Mouse (Mus musculus) small intestine, adult 2 months (tissue): ENCODE results near the gene Ahrr. TPM values are rescaled to one million over a fixed set of nuclear protein-coding genes. Genes with fewer than 3 reads are reported as not detected.

Experiments used
- H3K27ac ChIP-seq: fragments of 200-500 bp; 2 replicates; pipeline ENCODE4 v1.5.1; 2012; ENCODE audit warnings: low read depth, low read length, control low read depth, inconsistent platforms; ENCODE audit not compliant: insufficient read depth
- H3K27me3 ChIP-seq: fragments of 200-500 bp; 2 replicates; pipeline ENCODE4 v1.6.1; 2012; ENCODE audit warnings: mild to moderate bottlenecking, moderate library complexity, low read length, inconsistent platforms; ENCODE audit not compliant: control insufficient read depth, insufficient read depth
- H3K36me3 ChIP-seq: fragments of 200-500 bp; 2 replicates; pipeline ENCODE4 v1.6.1; 2012; ENCODE audit warnings: mild to moderate bottlenecking, low read length, control low read depth, inconsistent platforms; ENCODE audit not compliant: control insufficient read depth, insufficient read depth
- H3K4me1 ChIP-seq: fragments of 200-500 bp; 2 replicates; pipeline ENCODE4 v1.6.1; 2012; ENCODE audit warnings: low read length, inconsistent platforms, mixed read lengths; ENCODE audit not compliant: control insufficient read depth, insufficient read depth, insufficient read length
- H3K4me3 ChIP-seq: fragments of 200-500 bp; 2 replicates; pipeline ENCODE4 v1.5.1; 2012; ENCODE audit warnings: low read depth, mild to moderate bottlenecking, control low read depth, inconsistent platforms, low read length, moderate library complexity
- CTCF ChIP-seq: fragments of 200-500 bp; IDR thresholded peaks from 2 replicates; pipeline ENCODE4 v1.5.1; 2012; ENCODE audit warnings: low read depth, mild to moderate bottlenecking, control low read depth, inconsistent platforms, low read length, moderate library complexity, mixed read lengths; ENCODE audit not compliant: insufficient replicate concordance, insufficient read length; ENCODE audit errors: extremely low read depth
- POLR2A ChIP-seq: fragments of 200-500 bp; IDR thresholded peaks from 2 replicates; pipeline ENCODE4 v1.6.1; 2012; ENCODE audit warnings: low read depth, mild to moderate bottlenecking, control low read depth, inconsistent platforms, low read length, moderate library complexity
- WGBS: fragments of 180-500 bp; shearing (Covaris S2); methylation state at CpG from one replicate; pipeline ENCODE4 v1.1.7; 2018; 5-methylcytosine and 5-hydroxymethylcytosine counted together
- polyA plus RNA-seq: library from polyadenylated mRNA; depleted of rRNA; stranded (reverse); fragments of >200 nt; gene quantifications from 2 replicates; pipeline ENCODE4 v1.2.3, GENCODE M21; 2012; rRNA removed

Ahrr gene
- polyA plus RNA-seq, 1 experiment, result 1.6 TPM

DNA sequence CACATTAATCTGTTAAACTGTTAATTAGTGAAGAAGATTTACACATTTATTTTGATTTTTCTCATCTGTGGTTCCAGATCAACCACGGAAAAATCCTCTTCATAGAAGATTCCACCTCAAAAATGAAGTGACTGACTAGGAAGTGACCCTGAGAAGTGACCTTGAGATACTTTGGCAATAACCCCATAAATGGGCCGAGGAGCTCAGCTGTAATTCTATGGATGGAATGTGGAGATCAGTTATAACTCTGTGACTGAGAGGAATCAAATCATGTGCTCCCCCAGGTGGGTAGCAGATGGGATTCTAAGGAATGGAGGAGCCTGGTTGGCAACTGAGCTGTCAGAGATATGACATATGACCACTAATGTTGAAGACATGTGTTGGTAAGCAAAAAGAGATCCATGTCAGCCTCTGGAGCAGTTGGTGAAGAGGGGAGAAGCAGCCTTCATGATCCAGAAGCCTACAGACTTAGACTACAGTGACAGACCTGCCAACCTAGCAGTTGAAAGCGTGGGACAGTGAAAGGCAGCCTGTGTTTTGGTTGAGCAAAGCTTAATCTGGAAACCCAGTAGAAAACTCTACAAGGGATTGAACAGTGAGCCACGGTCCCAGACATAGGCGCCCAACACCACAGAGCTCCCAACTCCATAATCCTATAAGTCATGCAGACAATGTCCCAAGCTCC, 109.0 kb downstream of the Ahrr start:
- no peak overlapping the region for H3K4me3 ChIP-seq
- 85% methylated on average over 5 of the region's 5 CpGs for WGBS
- no peak overlapping the region for H3K27ac ChIP-seq
- H3K36me3 ChIP-seq, result peaks cover 50% of the 10 kb centered on the region
- TF ChIP-seq POLR2A (no peak), CTCF (no peak)
- H3K27me3 ChIP-seq, result no peaks in the 10 kb centered on the region
- no peaks in the 10 kb centered on the region for H3K4me1 ChIP-seq

DNA sequence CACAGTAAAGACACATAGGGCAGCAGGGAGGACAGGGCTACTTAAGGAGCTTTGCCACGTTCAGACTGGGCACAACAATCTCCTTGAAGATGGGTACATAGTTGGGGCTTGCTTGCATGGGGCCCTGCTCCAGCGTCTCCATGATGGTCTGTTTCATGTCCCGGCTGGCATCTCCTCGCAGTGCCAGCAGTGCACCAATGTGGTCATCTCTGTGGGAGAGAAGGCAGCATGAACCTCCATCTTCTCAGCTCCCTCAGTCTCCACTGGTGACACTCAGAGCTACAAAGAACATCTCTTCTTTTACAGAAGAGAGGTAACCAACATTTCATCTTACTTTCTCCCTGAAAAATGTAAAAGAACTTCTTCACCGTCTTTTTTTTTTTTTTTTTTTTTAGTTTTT, 120.1 kb downstream of the Ahrr start:
- Histone ChIP-seq H3K27me3 (no peaks in the 10 kb centered on the region), H3K27ac (no peak overlapping the region), H3K36me3 (peaks cover 59% of the 10 kb centered on the region), H3K4me1 (peaks cover 2% of the 10 kb centered on the region; the same call in 1 of the 2 replicates), H3K4me3 (no peak overlapping the region)
- TF ChIP-seq POLR2A, result no peak
- no peak for TF ChIP-seq CTCF
- WGBS, result 94% methylated on average over 5 of the region's 5 CpGs

DNA sequence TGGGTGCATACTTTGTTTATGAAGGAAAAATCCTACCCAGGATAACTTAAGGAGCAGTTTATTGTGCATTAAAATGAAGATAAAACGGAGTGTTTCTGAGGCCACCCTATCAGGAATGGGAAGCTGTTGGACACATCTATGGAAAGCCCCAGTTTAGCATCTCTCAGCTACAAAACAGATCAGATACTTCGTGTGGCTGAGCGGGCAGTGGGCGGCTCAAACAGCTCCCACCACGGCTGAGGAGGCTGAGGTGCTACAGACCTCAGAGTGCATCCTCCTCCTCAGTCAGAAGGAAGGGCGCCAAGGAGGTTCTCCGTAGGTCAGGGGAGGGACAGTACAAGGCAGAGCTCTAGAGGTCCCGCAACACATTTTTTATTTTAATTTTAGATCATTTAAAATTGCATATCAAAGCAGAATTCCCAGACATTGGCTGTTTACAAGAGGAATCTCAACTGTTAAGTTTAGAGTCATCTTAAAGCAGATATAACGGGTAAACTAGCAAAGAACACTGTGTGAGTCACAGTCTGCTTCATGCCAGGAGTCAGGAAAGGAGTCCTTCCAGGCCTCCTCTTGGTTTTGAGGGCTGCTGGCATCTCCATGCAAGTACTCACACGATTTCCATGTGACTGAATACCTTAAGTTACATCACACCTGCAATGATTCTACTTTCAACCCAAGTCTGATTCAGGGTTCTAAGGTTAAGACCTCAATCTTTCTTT, 122.5 kb downstream of the Ahrr start:
- H3K27me3 ChIP-seq, result no peaks in the 10 kb centered on the region

DNA sequence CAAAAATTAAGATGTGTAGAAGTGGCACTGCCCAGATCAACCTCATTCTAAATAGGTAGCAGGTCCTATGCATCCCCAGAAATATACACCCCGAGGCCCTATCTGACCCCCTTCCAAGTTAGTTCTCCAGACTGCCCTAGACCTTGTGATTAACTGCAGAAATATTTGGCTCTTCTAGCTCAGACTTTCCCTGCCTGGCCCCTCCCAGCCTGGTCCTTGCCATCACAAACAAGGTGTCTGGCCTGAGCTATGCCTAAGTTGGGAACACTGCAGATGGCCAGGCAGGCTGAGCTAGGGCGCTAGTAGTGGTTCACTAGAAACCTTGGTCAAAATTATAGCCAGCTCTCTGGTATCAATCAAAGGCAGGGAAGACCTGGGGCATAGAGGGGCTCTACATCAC, 124.6 kb downstream of the Ahrr start:
- peaks cover 9% of the 10 kb centered on the region for H3K4me1 ChIP-seq
- no peaks in the 10 kb centered on the region for H3K27me3 ChIP-seq
- no peak for TF ChIP-seq POLR2A
- TF ChIP-seq CTCF, result no peak
- WGBS, result 83% methylated on average over 2 of the region's 2 CpGs
- no peak overlapping the region for H3K4me3 ChIP-seq
- H3K27ac ChIP-seq, result no peak overlapping the region
- peaks cover 51% of the 10 kb centered on the region for H3K36me3 ChIP-seq

More for the DNA sequence above, 122.5 kb downstream of the Ahrr start:
- no peak overlapping the region for H3K27ac ChIP-seq
- 91% methylated on average over 10 of the region's 10 CpGs for whole genome bisulfite sequencing
- peaks cover 9% of the 10 kb centered on the region for H3K4me1 ChIP-seq
- peaks cover 56% of the 10 kb centered on the region for H3K36me3 ChIP-seq
- no peak overlapping the region for H3K4me3 ChIP-seq
- TF ChIP-seq CTCF (no peak), POLR2A (no peak)

DNA sequence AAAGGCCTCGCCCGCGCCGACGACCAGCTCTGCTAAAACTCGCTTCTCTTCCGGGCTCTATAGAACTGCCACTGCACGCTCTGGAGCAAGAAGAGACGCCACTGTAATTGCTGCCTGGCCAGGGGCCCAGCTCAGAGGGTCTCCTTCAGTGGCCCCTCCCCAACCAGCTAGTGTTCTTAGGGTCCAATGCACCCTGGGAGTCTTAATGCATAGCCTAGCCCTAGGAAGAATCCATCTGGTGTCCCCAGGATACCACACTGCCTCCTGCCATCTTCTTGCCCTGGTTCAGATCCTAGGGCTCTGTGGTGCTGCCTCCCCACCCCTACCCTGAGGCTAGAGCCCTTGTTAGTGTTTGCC, 125.1 kb downstream of the Ahrr start:
- no peaks in the 10 kb centered on the region for H3K27me3 ChIP-seq
- H3K4me1 ChIP-seq, result peaks cover 9% of the 10 kb centered on the region
- no peak for TF ChIP-seq POLR2A
- no peak for TF ChIP-seq CTCF
- no peak overlapping the region for H3K27ac ChIP-seq
- WGBS, result 3% methylated on average over 9 of the region's 9 CpGs
- H3K4me3 ChIP-seq, result peak overlapping the region; percentile 67
- H3K36me3 ChIP-seq, result peaks cover 52% of the 10 kb centered on the region

DNA sequence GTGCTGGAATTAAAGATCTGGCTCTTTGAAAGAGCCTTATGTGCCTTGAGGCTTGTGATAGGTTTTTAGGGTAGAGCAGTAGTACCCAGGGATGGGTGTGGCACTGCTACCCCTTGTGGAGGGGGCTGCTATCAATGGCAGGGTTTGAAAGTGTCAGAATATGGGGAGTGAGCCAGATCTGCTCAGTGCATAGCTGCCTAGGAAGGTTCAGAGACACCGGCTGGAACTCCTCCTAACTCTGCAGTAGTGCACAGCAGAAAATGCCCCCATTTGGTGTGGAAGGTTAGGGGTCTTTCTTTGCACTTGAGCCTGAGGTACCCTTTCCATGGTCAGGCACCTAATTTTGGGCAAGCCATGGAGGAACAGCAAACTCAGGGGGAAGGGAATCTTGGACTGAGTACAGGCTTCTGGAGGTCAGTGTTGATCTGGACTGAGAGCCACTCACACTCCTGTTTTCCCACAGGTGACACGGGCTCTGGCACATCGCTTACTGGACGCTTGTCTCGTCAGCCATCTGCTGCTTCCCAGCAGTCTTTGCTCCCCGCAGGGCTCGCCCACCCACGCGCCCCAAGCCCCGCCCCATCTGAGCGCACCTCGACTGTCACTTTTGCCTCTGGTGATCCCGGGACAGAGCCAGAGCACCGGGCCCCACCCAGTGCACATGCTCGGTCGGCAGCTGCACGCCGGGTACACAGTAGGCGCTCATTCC, 125.6 kb downstream of the Ahrr start:
- Histone ChIP-seq H3K27me3 (no peaks in the 10 kb centered on the region), H3K27ac (no peak overlapping the region), H3K36me3 (peaks cover 50% of the 10 kb centered on the region), H3K4me3 (peak overlapping the region; percentile 67), H3K4me1 (peaks cover 9% of the 10 kb centered on the region)
- TF ChIP-seq CTCF (no peak), POLR2A (no peak)
- 5% methylated on average over 19 of the region's 19 CpGs for WGBS

Other genes with a start within 250 kb of the Ahrr start
- gene Cep72, start 230.0 kb downstream of the Ahrr start, polyA plus RNA-seq, result 0.70 and 1.4 TPM in 2 replicates
- gene Slc9a3, start 170.9 kb downstream of the Ahrr start, polyA plus RNA-seq, result 93.4 and 151 TPM in 2 replicates
- gene Exoc3, start 83.6 kb downstream of the Ahrr start, polyA plus RNA-seq, result 18.2 and 45.1 TPM in 2 replicates
- gene Pdcd6, start 25.2 kb upstream of the Ahrr start, polyA plus RNA-seq, result 128 and 248 TPM in 2 replicates
- gene Sdha, start 57.9 kb upstream of the Ahrr start, polyA plus RNA-seq, result 65.1 and 96.7 TPM in 2 replicates
- gene Ccdc127, start 58.0 kb upstream of the Ahrr start, polyA plus RNA-seq, result 0.36 and 0.74 TPM in 2 replicates
- gene Lrrc14b, start 71.7 kb upstream of the Ahrr start, polyA plus RNA-seq, result 0.34 and 0.38 TPM in 2 replicates
- 0.03 TPM in 1 of 2 replicates, not detected in the other for gene Zfp72, start 98.5 kb upstream of the Ahrr start, polyA plus RNA-seq
- 13.9 and 16.3 TPM in 2 replicates for gene Ftl1-ps1, start 107.4 kb upstream of the Ahrr start, polyA plus RNA-seq
- gene Zfp825, start 201.7 kb upstream of the Ahrr start, polyA plus RNA-seq, result 0.10 and 0.18 TPM in 2 replicates